Mouse (Mus musculus): Measurements from ENCODE around the gene Fn1.

Fn1 gene

GRCm38 (mm10) chr1:71652551-71653399 lies at the start of gene Fn1:
Gene Fn1 (minus strand): TSS chr1:71653200.
- DNase-seq = peak; percentile 44

- DNase-seq = no peak
Measured at GRCm38 (mm10) chr1:71696093-71696492, 43.1 kb upstream of the Fn1 start.

- DNase-seq = no peak
Measured at GRCm38 (mm10) chr1:71691472-71692277, 38.7 kb upstream of the Fn1 start.

- DNase-seq = no peak
Measured at GRCm38 (mm10) chr1:71688926-71689303, 35.9 kb upstream of the Fn1 start.

- DNase-seq = no peak
Measured at GRCm38 (mm10) chr1:71688272-71688925, 35.4 kb upstream of the Fn1 start.

GRCm38 (mm10) chr1:71686791-71687190 lies 33.8 kb upstream of the Fn1 start:
- no peak for DNase-seq

- DNase-seq = peak; percentile 2
Measured at GRCm38 (mm10) chr1:71683736-71684135, 30.7 kb upstream of the Fn1 start.

- DNase-seq = no peak
Measured at GRCm38 (mm10) chr1:71682194-71682715, 29.3 kb upstream of the Fn1 start.

- DNase-seq = no peak
Measured at GRCm38 (mm10) chr1:71681306-71681705, 28.3 kb upstream of the Fn1 start.

- no peak for DNase-seq
Measured at GRCm38 (mm10) chr1:71680046-71680672, 27.2 kb upstream of the Fn1 start.

- no peak for DNase-seq
Measured at GRCm38 (mm10) chr1:71675420-71675819, 22.4 kb upstream of the Fn1 start.

GRCm38 (mm10) chr1:71674274-71674673 lies 21.3 kb upstream of the Fn1 start:
- no peak for DNase-seq

- DNase-seq = no peak
Measured at GRCm38 (mm10) chr1:71673398-71673910, 20.5 kb upstream of the Fn1 start.

- DNase-seq = no peak
Measured at GRCm38 (mm10) chr1:71672346-71672745, 19.3 kb upstream of the Fn1 start.

- DNase-seq = no peak
Measured at GRCm38 (mm10) chr1:71663242-71663641, 10.2 kb upstream of the Fn1 start.

- no peak for DNase-seq
Measured at GRCm38 (mm10) chr1:71658632-71659031, 5.6 kb upstream of the Fn1 start.

GRCm38 (mm10) chr1:71656309-71656708 lies 3.3 kb upstream of the Fn1 start:
- no peak for DNase-seq

GRCm38 (mm10) chr1:71654221-71654620 lies 1.2 kb upstream of the Fn1 start:
- DNase-seq = no peak

GRCm38 (mm10) chr1:71653400-71654159 lies 580 bp upstream of the Fn1 start:
- no peak for DNase-seq

- DNase-seq = no peak
Measured at GRCm38 (mm10) chr1:71651828-71652227, 1.2 kb downstream of the Fn1 start.

- no peak for DNase-seq
Measured at GRCm38 (mm10) chr1:71651315-71651714, 1.7 kb downstream of the Fn1 start.

- no peak for DNase-seq
Measured at GRCm38 (mm10) chr1:71650741-71651140, 2.3 kb downstream of the Fn1 start.

All from kidney, adult 11 months (tissue).